Mouse (Mus musculus) megakaryocyte-erythroid progenitor cell, adult 5-6 weeks (primary cell): ENCODE results near the gene Vmn1r2. TPM values are rescaled to one million over a fixed set of nuclear protein-coding genes. Genes with fewer than 3 reads are reported as not detected.
"Not testable (repeated sequence)": the region's sequence is repeated elsewhere in the genome, so short reads cannot be mapped to it uniquely, and the experiment has no call there.

Experiments used
- ATAC-seq: replicated peaks from 2 replicates; pipeline ENCODE4 v1.8.0; 2016; ENCODE audit warnings: mild to moderate bottlenecking, inconsistent platforms; ENCODE audit not compliant: severe bottlenecking, poor library complexity, low FRiP score, low TSS enrichment
- total RNA-seq, 2 experiments: library from RNA; stranded (forward) in 1 of 2; stranded (reverse) in 1 of 2; fragments of 200-1000, 215-1000 nt in 1 of 2; fragments of >200 nt in 1 of 2; fragmentation: Nextera tagmentation in 1 of 2; gene quantifications; 2 replicates each; pipeline ENCODE4 v1.2.3; 2014 to 2017

Vmn1r2 gene
- total RNA-seq (2014; fragmentation: Nextera tagmentation) (not detected in 2 replicates), total RNA-seq (2017) (not detected in 2 replicates)

DNA sequence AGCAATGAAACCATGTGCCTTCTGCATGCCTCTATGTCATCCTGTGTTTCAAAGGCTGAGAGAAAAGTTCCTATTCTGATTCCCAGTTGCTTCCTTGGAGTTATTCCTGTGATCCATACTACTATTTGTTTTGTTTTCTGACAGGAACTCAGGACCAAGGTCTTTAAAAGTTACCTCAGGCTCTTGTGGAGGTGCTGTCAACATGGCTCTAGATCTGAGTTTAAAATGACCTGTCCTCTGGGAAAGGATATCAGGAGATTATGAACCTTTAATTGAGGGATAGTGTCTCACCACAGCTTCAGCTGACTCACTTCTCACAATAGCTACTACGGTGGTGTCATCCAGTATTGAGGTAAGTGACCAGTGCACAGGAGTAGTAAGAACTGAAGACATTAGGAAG, at the start of gene Vmn1r2:
Gene Vmn1r2 (plus strand): TSS at position 301 of the 400 bp plus-strand sequence.
- ATAC-seq: not testable (repeated sequence)

GRCm38 (mm10) chr4:3147926-3148325, 19.2 kb upstream of the Vmn1r2 start:
- peak; percentile 81 for ATAC-seq

DNA sequence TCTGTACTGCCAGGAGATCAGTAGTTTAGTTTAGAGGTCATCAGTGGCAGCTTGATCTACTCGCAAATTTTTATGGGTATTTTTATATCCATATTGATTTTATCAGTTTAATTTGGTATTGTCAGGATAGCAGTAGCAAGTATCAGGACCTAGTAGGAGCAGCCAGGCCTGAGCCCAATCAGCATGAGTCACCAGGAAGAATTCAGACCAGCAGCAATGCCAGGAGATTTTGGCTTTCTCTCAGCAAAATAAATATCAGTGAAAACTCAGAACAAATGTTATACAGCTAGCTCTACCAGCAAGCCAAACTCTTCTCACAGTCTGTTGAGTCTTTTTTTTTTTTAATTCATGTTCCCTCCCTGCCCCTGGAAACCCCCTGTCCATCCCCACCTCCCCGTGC, 13.8 kb upstream of the Vmn1r2 start:
- not testable (repeated sequence) for ATAC-seq

DNA sequence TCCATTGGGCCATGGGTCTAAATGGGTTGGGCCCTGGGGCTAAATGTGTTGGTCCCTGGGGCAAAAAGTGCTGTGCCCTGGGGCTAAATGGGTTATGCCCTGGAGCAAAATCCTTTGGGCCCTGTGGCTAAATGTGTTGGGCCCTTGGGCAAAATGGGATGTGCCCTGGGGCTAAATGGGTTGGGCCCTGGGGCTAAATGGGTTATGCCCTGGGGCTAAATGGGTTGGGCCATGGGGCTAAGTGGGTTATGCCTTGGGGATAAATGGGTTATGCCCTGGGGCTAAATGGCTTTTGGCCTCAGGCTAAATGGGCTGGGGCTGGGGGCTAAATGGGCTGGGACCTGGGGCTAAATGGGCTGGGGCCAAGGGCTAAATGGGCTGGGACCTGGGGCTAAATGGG, 2.7 kb upstream of the Vmn1r2 start:
- not testable (repeated sequence) for ATAC-seq

GRCm38 (mm10) chr4:3165046-3165445, 2.1 kb upstream of the Vmn1r2 start:
- ATAC-seq: peak; percentile 61; the same call in 1 of the 2 replicates

DNA sequence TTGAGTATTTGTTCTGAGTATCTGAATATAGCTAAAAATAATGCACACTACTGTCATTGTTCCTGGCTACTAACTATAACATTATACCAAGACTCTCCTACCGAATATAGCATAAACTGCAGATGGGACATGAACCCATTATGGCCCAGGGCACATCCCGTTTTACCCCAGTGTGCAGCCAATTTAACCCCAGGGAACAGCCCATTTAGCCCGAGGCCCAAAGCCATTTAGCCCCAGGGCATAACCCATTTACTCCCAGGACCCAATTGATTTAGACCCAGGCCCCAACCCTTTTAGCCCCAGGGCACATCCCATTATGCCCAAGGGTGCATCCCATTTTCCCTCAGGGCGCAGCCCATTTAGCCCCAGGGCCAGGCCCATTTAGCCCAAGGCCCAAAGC, 7.5 kb downstream of the Vmn1r2 start:
- ATAC-seq: not testable (repeated sequence)

- not testable (repeated sequence) for ATAC-seq
Measured at GRCm38 (mm10) chr4:3175756-3176155, 8.6 kb downstream of the Vmn1r2 start.

GRCm38 (mm10) chr4:3176195-3176594, 9.1 kb downstream of the Vmn1r2 start:
- not testable (repeated sequence) for ATAC-seq

- not testable (repeated sequence) for ATAC-seq
Measured at GRCm38 (mm10) chr4:3176746-3177490, 9.8 kb downstream of the Vmn1r2 start.

GRCm38 (mm10) chr4:3185258-3185657, 18.1 kb downstream of the Vmn1r2 start, which contains the start of gene Vmn1r3:
TSS of gene Vmn1r3 (minus strand) at chr4:3185358.
- ATAC-seq: not testable (repeated sequence)

- peak; percentile 100 for ATAC-seq
Measured at GRCm38 (mm10) chr4:3209643-3210217, 42.6 kb downstream of the Vmn1r2 start.

GRCm38 (mm10) chr4:3213349-3213748, 46.2 kb downstream of the Vmn1r2 start:
- not testable (repeated sequence) for ATAC-seq

DNA sequence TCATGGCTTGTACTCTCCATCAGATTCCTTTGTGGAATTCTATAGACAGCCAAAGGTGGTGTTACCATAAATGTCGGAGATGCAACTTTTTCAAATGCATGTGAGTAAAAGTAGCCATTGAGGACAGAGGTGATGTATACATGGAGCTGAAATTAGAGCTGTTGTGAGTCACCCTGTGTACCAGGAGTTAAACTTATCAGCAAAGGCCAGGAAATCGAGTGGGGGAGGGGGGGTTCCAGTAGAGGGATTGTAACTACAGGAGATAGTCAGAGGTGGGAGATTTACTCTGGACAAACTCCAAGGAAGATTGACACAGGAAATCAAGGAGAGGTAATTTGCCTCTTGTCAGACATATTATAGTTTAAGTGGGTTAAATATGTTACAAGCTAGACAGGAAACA, 49.3 kb downstream of the Vmn1r2 start:
- ATAC-seq: not testable (repeated sequence)

Other genes with a start within 250 kb of the Vmn1r2 start
- gene Vmn1r3, start 18.0 kb downstream of the Vmn1r2 start, total RNA-seq (2014; fragmentation: Nextera tagmentation): not detected in 2 replicates
- not detected in 2 replicates for gene Vmn1r3, start 18.0 kb downstream of the Vmn1r2 start, total RNA-seq (2017)